Mouse (Mus musculus) v-Abl transformed pro-B cells (cell line): ENCODE measurements at regions not wholly inside any gene's neighbourhood (a gene's known extent, or its start where the extent isn't known, plus 50 kb on each side); places are given as distances from the start of the nearest gene placed in this dataset.
"Not testable (repeated sequence)": the region's sequence is repeated elsewhere in the genome, so short reads cannot be mapped to it uniquely, and the experiment has no call there.

Experiments
- in situ Hi-C, 2 experiments: fragments of 400-800 bp; cut with MboI; formaldehyde crosslinking; loops; one replicate each; pipeline ENCODE4 v1.15.1; 2025; ENCODE audit not compliant: unreplicated experiment in 2 of 2

GRCm38 (mm10) chr17:4521031-4521430 is 473.1 kb upstream of the Arid1b start:
- in situ Hi-C loops: no loop called here

GRCm38 (mm10) chr17:4526466-4526865 is 467.7 kb upstream of the Arid1b start:
- in situ Hi-C loops: no loop called here

GRCm38 (mm10) chr17:4532126-4532525 is 462.0 kb upstream of the Arid1b start:
- in situ Hi-C loops: no loop called here

GRCm38 (mm10) chr17:4540435-4540834 is 453.7 kb upstream of the Arid1b start:
- in situ Hi-C loops: no loop called here

GRCm38 (mm10) chr17:4541020-4541743 is 452.9 kb upstream of the Arid1b start:
- in situ Hi-C loops: no loop called here

- in situ Hi-C loops: no loop called here
Observed at GRCm38 (mm10) chr17:4546579-4546978, 447.6 kb upstream of the Arid1b start.

- in situ Hi-C loops: not testable (repeated sequence)
Observed at GRCm38 (mm10) chr17:4553026-4553425, 441.1 kb upstream of the Arid1b start.

- in situ Hi-C loops: no loop called here
Observed at GRCm38 (mm10) chr17:4563641-4564040, 430.5 kb upstream of the Arid1b start.

GRCm38 (mm10) chr17:4576883-4577282 is 417.2 kb upstream of the Arid1b start:
- in situ Hi-C loops: no loop called here

- in situ Hi-C loops: no loop called here
Observed at GRCm38 (mm10) chr17:4581851-4582250, 412.3 kb upstream of the Arid1b start.

- in situ Hi-C loops: no loop called here
Observed at GRCm38 (mm10) chr17:4610481-4610880, 383.7 kb upstream of the Arid1b start.

GRCm38 (mm10) chr17:4610993-4611392 is 383.1 kb upstream of the Arid1b start:
- in situ Hi-C loops: no loop called here

GRCm38 (mm10) chr17:4611711-4612110 is 382.4 kb upstream of the Arid1b start:
- in situ Hi-C loops: no loop called here

- in situ Hi-C loops: no loop called here
Observed at GRCm38 (mm10) chr17:4612136-4612535, 382.0 kb upstream of the Arid1b start.

- in situ Hi-C loops: no loop called here
Observed at GRCm38 (mm10) chr17:4612741-4613140, 381.4 kb upstream of the Arid1b start.

- in situ Hi-C loops: no loop called here
Observed at GRCm38 (mm10) chr17:4620361-4620760, 373.8 kb upstream of the Arid1b start.

- in situ Hi-C loops: not testable (repeated sequence)
Observed at GRCm38 (mm10) chr17:4626126-4626525, 368.0 kb upstream of the Arid1b start.

GRCm38 (mm10) chr17:4627542-4627941 is 366.6 kb upstream of the Arid1b start:
- in situ Hi-C loops: no loop called here

GRCm38 (mm10) chr17:4631122-4631521 is 363.0 kb upstream of the Arid1b start:
- in situ Hi-C loops: no loop called here

- in situ Hi-C loops: no loop called here
Observed at GRCm38 (mm10) chr17:4632506-4632905, 361.6 kb upstream of the Arid1b start.

GRCm38 (mm10) chr17:4633771-4634170 is 360.4 kb upstream of the Arid1b start:
- in situ Hi-C loops: no loop called here

- in situ Hi-C loops: no loop called here
Observed at GRCm38 (mm10) chr17:4636796-4637353, 357.3 kb upstream of the Arid1b start.
